Mouse (Mus musculus): ENCODE data around the gene 1700017D01Rik. TPM values are rescaled to one million over a fixed set of nuclear protein-coding genes. Genes with fewer than 3 reads are reported as not detected.

1700017D01Rik gene
- polyA plus RNA-seq, 1 experiment from 2014 or later: not detected

Other genes with a start within 250 kb of the 1700017D01Rik start
- gene Tmem109, start 248.9 kb downstream of the 1700017D01Rik start, polyA plus RNA-seq (2015; fragmentation: Nextera tagmentation; extraction: Ambion mirVana): 82.6 and 87.1 TPM in 2 replicates
- 45.3 and 47.5 TPM in 2 replicates for gene Prpf19, start 235.6 kb downstream of the 1700017D01Rik start, polyA plus RNA-seq (2015; fragmentation: Nextera tagmentation; extraction: Ambion mirVana)
- gene Zp1, start 210.2 kb downstream of the 1700017D01Rik start, polyA plus RNA-seq (2015; fragmentation: Nextera tagmentation; extraction: Ambion mirVana): not detected in 2 replicates
- gene Ptgdr2, start 193.7 kb downstream of the 1700017D01Rik start, polyA plus RNA-seq (2015; fragmentation: Nextera tagmentation; extraction: Ambion mirVana): 0.10 TPM in 1 of 2 replicates, not detected in the other
- gene Ccdc86, start 181.6 kb downstream of the 1700017D01Rik start, polyA plus RNA-seq (2015; fragmentation: Nextera tagmentation; extraction: Ambion mirVana): 27.4 and 31.6 TPM in 2 replicates
- not detected in 2 replicates for gene Ms4a10, start 156.2 kb downstream of the 1700017D01Rik start, polyA plus RNA-seq (2015; fragmentation: Nextera tagmentation; extraction: Ambion mirVana)
- gene Ms4a15, start 137.6 kb downstream of the 1700017D01Rik start, polyA plus RNA-seq (2015; fragmentation: Nextera tagmentation; extraction: Ambion mirVana): not detected in 2 replicates
- not detected in 2 replicates for gene Ms4a18, start 112.8 kb downstream of the 1700017D01Rik start, polyA plus RNA-seq (2015; fragmentation: Nextera tagmentation; extraction: Ambion mirVana)
- gene Ms4a8a, start 49.8 kb downstream of the 1700017D01Rik start, polyA plus RNA-seq (2015; fragmentation: Nextera tagmentation; extraction: Ambion mirVana): not detected in 2 replicates
- not detected in 2 replicates for gene 1700025F22Rik, start 34.4 kb upstream of the 1700017D01Rik start, polyA plus RNA-seq (2015; fragmentation: Nextera tagmentation; extraction: Ambion mirVana)
- gene Ms4a13, start 65.9 kb upstream of the 1700017D01Rik start, polyA plus RNA-seq (2015; fragmentation: Nextera tagmentation; extraction: Ambion mirVana): not detected in 2 replicates
- gene Ms4a12, start 101.6 kb upstream of the 1700017D01Rik start, polyA plus RNA-seq (2015; fragmentation: Nextera tagmentation; extraction: Ambion mirVana): not detected in 2 replicates
- gene Ms4a1, start 135.4 kb upstream of the 1700017D01Rik start, polyA plus RNA-seq (2015; fragmentation: Nextera tagmentation; extraction: Ambion mirVana): not detected in 2 replicates
- not detected in 2 replicates for gene Ms4a5, start 153.0 kb upstream of the 1700017D01Rik start, polyA plus RNA-seq (2015; fragmentation: Nextera tagmentation; extraction: Ambion mirVana)
- not detected in 2 replicates for gene Ms4a14, start 183.6 kb upstream of the 1700017D01Rik start, polyA plus RNA-seq (2015; fragmentation: Nextera tagmentation; extraction: Ambion mirVana)
- 3.2 and 3.5 TPM in 2 replicates for gene Ms4a7, start 205.3 kb upstream of the 1700017D01Rik start, polyA plus RNA-seq (2015; fragmentation: Nextera tagmentation; extraction: Ambion mirVana)
- 3.2 and 4.6 TPM in 2 replicates for gene Ms4a4a, start 244.6 kb upstream of the 1700017D01Rik start, polyA plus RNA-seq (2015; fragmentation: Nextera tagmentation; extraction: Ambion mirVana)